9 mouse cellular contexts compared by ENCODE assay signal in genomic region chr1:125676790-125677273, GRCm38 (mm10). TPM values are rescaled to one million over a fixed set of nuclear protein-coding genes. Genes with fewer than 3 reads are reported as not detected.
DNase-seq lines count a peak whose midpoint lies in the region; ATAC-seq and TF ChIP-seq lines count a peak whose summit lies in the region.
"Had no signal": no experiment of that assay in that cellular context is flagged by ENCODE, and none has a peak within 500 bp of the region (broad histone marks: within the 10 kb centered on the region; RNA-seq: fewer than 3 reads in every experiment).

Gpr39 (plus strand) TSS chr1:125676995.

- peak; percentile 20 for DNase-seq in adrenal gland, adult 2 months
- DNase-seq in adrenal gland, postnatal 4 days (ENCODE audit: low spot score in 2 of 2), result no peak
- DNase-seq in ovary, postnatal 10 days (ENCODE audit: low spot score), result peak; percentile 21
- DNase-seq in MN1 (ENCODE audit: low spot score), result no peak
- DNase-seq in forebrain, embryonic 10.5 days (ENCODE audit: extremely low spot score, low spot score), result no peak
- DNase-seq in hindbrain, postnatal 0 days (ENCODE audit: low spot score), result no peak

- no peaks in the 10 kb centered on the region for H3K27me3 ChIP-seq in heart, embryonic 15.5 days
- H3K27me3 ChIP-seq in limb, embryonic 13.5 days, result peaks cover 10% of the 10 kb centered on the region; the same call in 1 of the 2 replicates
- no peaks in the 10 kb centered on the region for H3K27me3 ChIP-seq in forebrain, embryonic 10.5 days (ENCODE audit: poor library complexity, severe bottlenecking)
- H3K27me3 ChIP-seq in hindbrain, postnatal 0 days (ENCODE audit: insufficient read depth, low read length), result no peaks in the 10 kb centered on the region
- H3K27me3 ChIP-seq: embryonic facial prominence, embryonic 12.5 days had no signal

- TF ChIP-seq CTCF in hindbrain, postnatal 0 days (IDR thresholded peaks at IDR 0.05; ENCODE audit: low read depth), result no peak

- H3K27ac ChIP-seq in heart, embryonic 15.5 days, result peak within 1 kb of the TSS; percentile 6; the same call in 1 of the 2 replicates
- no peak within 1 kb of the TSS for H3K27ac ChIP-seq in limb, embryonic 13.5 days
- no peak within 1 kb of the TSS for H3K27ac ChIP-seq in forebrain, embryonic 10.5 days
- no peak within 1 kb of the TSS for H3K27ac ChIP-seq in hindbrain, postnatal 0 days
- H3K27ac ChIP-seq: embryonic facial prominence, embryonic 12.5 days had no signal

- no peak within 1 kb of the TSS for H3K9ac ChIP-seq in heart, embryonic 15.5 days
- H3K9ac ChIP-seq in limb, embryonic 13.5 days, result no peak within 1 kb of the TSS
- no peak within 1 kb of the TSS for H3K9ac ChIP-seq in hindbrain, postnatal 0 days (replicated peaks; ENCODE audit: low read length)
- H3K9ac ChIP-seq: embryonic facial prominence, embryonic 12.5 days had no signal

- H3K4me1 ChIP-seq in heart, embryonic 15.5 days (replicated peaks), result peaks cover 31% of the 10 kb centered on the region
- H3K4me1 ChIP-seq in limb, embryonic 13.5 days, result peaks cover 24% of the 10 kb centered on the region
- H3K4me1 ChIP-seq in forebrain, embryonic 10.5 days, result 0 out of 2 replicates have a peak, but pooled peaks cover 3% of the 10 kb centered on the region
- H3K4me1 ChIP-seq in hindbrain, postnatal 0 days (ENCODE audit: insufficient read depth, low read length), result no peaks in the 10 kb centered on the region
- H3K4me1 ChIP-seq: embryonic facial prominence, embryonic 12.5 days had no signal

- peak; percentile 53 for ATAC-seq in heart, embryonic 15.5 days (replicated peaks; ENCODE audit: insufficient number of reproducible peaks, insufficient read depth, low FRiP score, low read depth)
- ATAC-seq in limb, embryonic 13.5 days (ENCODE audit: low FRiP score, low read depth), result no peak
- no peak for ATAC-seq in hindbrain, postnatal 0 days

- peak within 1 kb of the TSS; percentile 41 for H3K4me2 ChIP-seq in heart, embryonic 15.5 days
- H3K4me2 ChIP-seq in limb, embryonic 13.5 days (replicated peaks), result 0 out of 2 replicates have a peak within 1 kb of the TSS, but pooled peaks have one; percentile 16
- H3K4me2 ChIP-seq in hindbrain, postnatal 0 days (ENCODE audit: low read depth, low read length), result no peak within 1 kb of the TSS
- H3K4me2 ChIP-seq: embryonic facial prominence, embryonic 12.5 days had no signal

- no peak within 1 kb of the TSS for H3K4me3 ChIP-seq in heart, embryonic 15.5 days
- H3K4me3 ChIP-seq in limb, embryonic 13.5 days, result no peak within 1 kb of the TSS
- no peak within 1 kb of the TSS for H3K4me3 ChIP-seq in forebrain, embryonic 10.5 days
- H3K4me3 ChIP-seq in hindbrain, postnatal 0 days (ENCODE audit: low read length), result no peak within 1 kb of the TSS
- H3K4me3 ChIP-seq: embryonic facial prominence, embryonic 12.5 days had no signal

- WGBS in heart, embryonic 15.5 days, result 38% methylated on average over 15 of the region's 15 CpGs
- 52% methylated on average over 15 of the region's 15 CpGs for WGBS in limb, embryonic 13.5 days
- WGBS in forebrain, embryonic 10.5 days, result 59% methylated on average over 15 of the region's 15 CpGs
- WGBS in hindbrain, postnatal 0 days, result 51% methylated on average over 14 of the region's 15 CpGs

- H3K9me3 ChIP-seq in heart, embryonic 15.5 days (replicated peaks), result no peaks in the 10 kb centered on the region
- H3K9me3 ChIP-seq in limb, embryonic 13.5 days, result no peaks in the 10 kb centered on the region
- H3K9me3 ChIP-seq in forebrain, embryonic 10.5 days, result no peaks in the 10 kb centered on the region
- no peaks in the 10 kb centered on the region for H3K9me3 ChIP-seq in hindbrain, postnatal 0 days (ENCODE audit: low read length)
- H3K9me3 ChIP-seq: embryonic facial prominence, embryonic 12.5 days had no signal

- no peaks in the 10 kb centered on the region for H3K36me3 ChIP-seq in heart, embryonic 15.5 days
- H3K36me3 ChIP-seq in limb, embryonic 13.5 days, result no peaks in the 10 kb centered on the region
- no peaks in the 10 kb centered on the region for H3K36me3 ChIP-seq in forebrain, embryonic 10.5 days (replicated peaks)
- H3K36me3 ChIP-seq in hindbrain, postnatal 0 days (ENCODE audit: insufficient read depth, low read length), result no peaks in the 10 kb centered on the region
- H3K36me3 ChIP-seq: embryonic facial prominence, embryonic 12.5 days had no signal

RNA-seq across cellular contexts. Expression of gene Gpr39, which starts in this region (rescaled TPM):
- total RNA-seq in adrenal gland, adult 2 months (2021), result under 1 TPM in 1 of 2 experiments, not detected in 1; 0.52 TPM
- polyA plus RNA-seq in adrenal gland, adult 2 months (2012; rRNA removed), result 0.08 and 0.25 TPM in 2 replicates
- 1 to 10 TPM in 1 of 2 experiments, under 1 TPM in 1; 0.51 to 1.1 TPM for total RNA-seq in adrenal gland, postnatal 4 days (2021)
- polyA plus RNA-seq in heart, embryonic 15.5 days (2015; fragmentation: Nextera tagmentation; extraction: Ambion mirVana), result 0.69 and 1.6 TPM in 2 replicates
- 0.13 TPM in 1 of 2 replicates, not detected in the other for polyA plus RNA-seq in limb, embryonic 13.5 days (2015; fragmentation: Nextera tagmentation; extraction: Ambion mirVana)
- polyA plus RNA-seq in forebrain, embryonic 10.5 days (2016; fragmentation: Nextera tagmentation; extraction: Ambion mirVana), result not detected in 2 replicates
- 0.21 TPM in 1 of 2 replicates, not detected in the other for total RNA-seq in hindbrain, postnatal 0 days (2014; rRNA removed)
- polyA plus RNA-seq in hindbrain, postnatal 0 days (2015; fragmentation: Nextera tagmentation; extraction: Ambion mirVana), result 0.08 and 0.24 TPM in 2 replicates
- polyA plus RNA-seq: embryonic facial prominence, embryonic 12.5 days had no signal

Comparison
In these comparisons a context has a peak if more than half of its experiments do, and no peak if none do; other contexts are left out.
1. Peak in DNase-seq in adrenal gland, adult 2 months; RNA of the gene not detected or under 1 TPM.